Mouse (Mus musculus): ENCODE results near the gene Cadps2. TPM values are rescaled to one million over a fixed set of nuclear protein-coding genes. Genes with fewer than 3 reads are reported as not detected.
A peak's percentile ranks its signal among the peaks of the same experiment; 100 is the strongest.

The Cadps2 gene
- polyA plus RNA-seq, 1 experiment from 2014 or later = 3.5 TPM

- H3K27me3 ChIP-seq = peaks cover 88% of the 10 kb centered on the region
- H3K36me3 ChIP-seq = no peaks in the 10 kb centered on the region
- H3K4me1 ChIP-seq = peaks cover 28% of the 10 kb centered on the region
- peak overlapping the region; percentile 75 for H3K4me2 ChIP-seq (replicated peaks)
- under 1% methylated on average over 23 of the region's 23 CpGs for WGBS
- no peak overlapping the region for H3K27ac ChIP-seq
- H3K4me3 ChIP-seq = peak overlapping the region; percentile 46
- no peak for ATAC-seq (ENCODE audit: low FRiP score, low read depth)
- H3K9ac ChIP-seq = no peak overlapping the region
- H3K9me3 ChIP-seq = no peaks in the 10 kb centered on the region
Measured at GRCm38 (mm10) chr6:23246790-23247511, 592.3 kb downstream of the Cadps2 start.

- 2% methylated on average over 17 of the region's 17 CpGs for WGBS
- no peak for ATAC-seq (ENCODE audit: low FRiP score, low read depth)
- Histone ChIP-seq H3K4me1 (peaks cover 28% of the 10 kb centered on the region), H3K4me2 (replicated peaks) (no peak overlapping the region), H3K27me3 (peaks cover 88% of the 10 kb centered on the region), H3K4me3 (no peak overlapping the region), H3K9me3 (no peaks in the 10 kb centered on the region), H3K9ac (no peak overlapping the region), H3K36me3 (no peaks in the 10 kb centered on the region), H3K27ac (no peak overlapping the region)
Measured at GRCm38 (mm10) chr6:23246061-23246789, 593.0 kb downstream of the Cadps2 start.

GRCm38 (mm10) chr6:23245545-23246011, 593.6 kb downstream of the Cadps2 start:
- Histone ChIP-seq H3K4me3 (no peak overlapping the region), H3K9ac (no peak overlapping the region)
- under 1% methylated on average over 23 of the region's 23 CpGs for WGBS

GRCm38 (mm10) chr6:23245121-23245520, 594.1 kb downstream of the Cadps2 start:
- Histone ChIP-seq H3K36me3 (no peaks in the 10 kb centered on the region), H3K9ac (no peak overlapping the region), H3K9me3 (no peaks in the 10 kb centered on the region), H3K4me3 (no peak overlapping the region), H3K27me3 (peaks cover 85% of the 10 kb centered on the region), H3K4me1 (peaks cover 28% of the 10 kb centered on the region), H3K27ac (no peak overlapping the region), H3K4me2 (replicated peaks) (no peak overlapping the region)
- no peak for ATAC-seq (ENCODE audit: low FRiP score, low read depth)
- WGBS = 18% methylated on average over 9 of the region's 9 CpGs

More at GRCm38 (mm10) chr6:23245545-23246011, 593.6 kb downstream of the Cadps2 start:
- H3K4me1 ChIP-seq = peaks cover 28% of the 10 kb centered on the region
- H3K27ac ChIP-seq = no peak overlapping the region
- H3K9me3 ChIP-seq = no peaks in the 10 kb centered on the region
- H3K27me3 ChIP-seq = peaks cover 90% of the 10 kb centered on the region
- no peaks in the 10 kb centered on the region for H3K36me3 ChIP-seq
- H3K4me2 ChIP-seq (replicated peaks) = no peak overlapping the region
- ATAC-seq (ENCODE audit: low FRiP score, low read depth) = no peak

- Histone ChIP-seq H3K27me3 (peaks cover 75% of the 10 kb centered on the region), H3K9ac (no peak overlapping the region)
- WGBS = 1% methylated on average over 15 of the region's 15 CpGs
Measured at GRCm38 (mm10) chr6:23243821-23244760, 595.1 kb downstream of the Cadps2 start.

More at GRCm38 (mm10) chr6:23243821-23244760, 595.1 kb downstream of the Cadps2 start:
- no peak for ATAC-seq (ENCODE audit: low FRiP score, low read depth)
- H3K9me3 ChIP-seq = no peaks in the 10 kb centered on the region
- no peaks in the 10 kb centered on the region for H3K36me3 ChIP-seq
- H3K27ac ChIP-seq = no peak overlapping the region
- H3K4me1 ChIP-seq = peaks cover 19% of the 10 kb centered on the region
- H3K4me3 ChIP-seq = no peak overlapping the region
- H3K4me2 ChIP-seq (replicated peaks) = no peak overlapping the region

Other genes starting within 250 kb of the Cadps2 start
- gene Rnf133, start 189.1 kb downstream of the Cadps2 start, polyA plus RNA-seq (2015; fragmentation: Nextera tagmentation; extraction: Ambion mirVana) = not detected in 2 replicates
- not detected in 2 replicates for gene Rnf148, start 184.3 kb downstream of the Cadps2 start, polyA plus RNA-seq (2015; fragmentation: Nextera tagmentation; extraction: Ambion mirVana)
- not detected in 2 replicates for gene Tas2r118, start 130.6 kb upstream of the Cadps2 start, polyA plus RNA-seq (2015; fragmentation: Nextera tagmentation; extraction: Ambion mirVana)

All from limb, embryonic 13.5 days (tissue).